Mouse (Mus musculus): Measurements from ENCODE around the gene Sytl1.

Gene Sytl1

DNA sequence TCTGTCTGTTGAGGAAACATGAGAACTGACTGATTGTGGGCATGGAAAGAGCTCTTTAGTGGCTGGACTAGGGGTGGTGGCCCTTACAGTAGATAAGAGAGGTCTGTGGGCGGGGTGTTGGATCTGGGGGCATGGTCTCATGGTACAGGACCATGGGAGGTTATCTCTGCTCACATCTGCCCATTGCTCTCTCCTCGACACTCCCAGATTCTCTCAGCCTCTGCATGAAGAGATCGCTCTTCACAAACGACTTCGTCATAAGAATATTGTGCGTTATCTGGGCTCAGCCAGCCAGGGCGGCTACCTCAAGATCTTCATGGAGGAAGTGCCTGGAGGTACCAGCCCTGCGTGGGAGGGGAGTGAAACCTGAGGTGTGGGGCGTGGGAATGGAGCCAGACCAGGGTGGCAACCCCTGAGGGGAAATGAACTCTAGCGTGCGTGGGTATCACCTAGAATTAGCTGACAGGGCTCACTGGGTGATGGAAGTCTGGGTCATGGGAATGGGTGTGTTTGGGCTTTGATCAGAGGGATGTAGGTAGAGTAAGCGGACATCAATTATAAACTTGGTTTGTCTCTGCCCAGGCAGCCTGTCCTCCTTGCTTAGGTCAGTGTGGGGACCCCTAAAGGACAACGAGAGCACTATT, 15.0 kb downstream of the Sytl1 start:
- DNase-seq (ENCODE audit: low read depth, low spot score), result no peak

DNA sequence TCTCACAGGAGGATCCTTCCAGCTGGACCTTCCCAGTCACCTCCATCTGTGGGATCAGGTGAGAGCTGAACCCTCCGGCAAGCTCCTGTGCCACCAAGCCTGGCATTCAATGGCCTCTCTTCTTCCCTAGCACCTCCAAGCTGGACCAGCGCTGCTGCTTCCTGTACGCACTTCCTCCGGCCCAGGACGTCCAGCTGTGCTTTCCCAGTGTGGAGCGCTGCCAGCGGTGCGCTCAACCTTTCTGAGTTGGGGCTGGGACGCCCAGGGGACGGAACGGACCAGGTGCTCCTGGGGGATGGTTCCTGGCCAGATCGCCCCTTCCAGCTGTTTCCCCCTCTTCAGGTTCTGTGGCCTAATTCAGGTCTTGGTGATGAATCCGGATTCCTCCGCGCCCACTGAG, 15.8 kb downstream of the Sytl1 start:
- no peak for DNase-seq (ENCODE audit: low read depth, low spot score)

DNA sequence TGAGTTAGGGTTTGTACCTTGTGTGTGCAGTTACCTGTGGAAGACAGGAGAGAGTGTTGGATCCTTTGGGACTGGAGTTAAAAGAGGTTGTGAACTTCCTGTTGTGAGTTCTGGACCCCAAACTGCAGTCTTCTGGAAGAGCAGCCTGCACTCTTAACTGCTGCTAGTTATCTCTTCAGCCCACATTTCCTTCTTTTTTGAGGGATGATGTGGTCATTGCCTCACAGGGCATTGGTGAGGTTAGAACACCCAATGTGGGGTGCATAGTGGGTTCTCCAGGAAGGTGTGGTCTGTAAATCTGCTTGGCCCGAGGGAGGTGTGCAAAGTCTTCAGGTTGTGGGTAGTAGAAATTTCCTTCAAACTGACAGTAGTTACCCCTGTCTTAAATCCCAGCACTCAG, 18.6 kb downstream of the Sytl1 start:
- no peak for DNase-seq (ENCODE audit: low read depth, low spot score)

DNA sequence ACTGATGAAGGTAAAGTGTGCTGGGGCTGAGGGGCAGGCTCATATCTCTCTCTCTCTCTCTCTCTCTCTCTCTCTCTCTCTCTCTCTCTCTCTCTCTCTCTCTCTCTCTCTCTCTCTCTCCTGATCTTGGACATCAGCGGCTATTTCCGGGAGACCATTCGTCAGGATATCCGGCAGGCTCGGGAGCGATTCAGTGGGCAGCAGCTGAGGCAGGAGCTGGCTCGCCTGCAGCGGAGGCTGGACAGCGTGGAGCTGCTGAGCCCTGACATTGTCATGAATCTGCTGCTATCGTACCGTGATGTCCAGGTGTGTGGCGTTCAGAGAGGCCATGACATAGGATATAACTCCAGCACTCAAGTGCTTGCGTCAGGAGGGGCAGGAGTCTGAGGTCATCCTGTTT, 19.4 kb downstream of the Sytl1 start:
- no peak for DNase-seq (ENCODE audit: low read depth, low spot score)

DNA sequence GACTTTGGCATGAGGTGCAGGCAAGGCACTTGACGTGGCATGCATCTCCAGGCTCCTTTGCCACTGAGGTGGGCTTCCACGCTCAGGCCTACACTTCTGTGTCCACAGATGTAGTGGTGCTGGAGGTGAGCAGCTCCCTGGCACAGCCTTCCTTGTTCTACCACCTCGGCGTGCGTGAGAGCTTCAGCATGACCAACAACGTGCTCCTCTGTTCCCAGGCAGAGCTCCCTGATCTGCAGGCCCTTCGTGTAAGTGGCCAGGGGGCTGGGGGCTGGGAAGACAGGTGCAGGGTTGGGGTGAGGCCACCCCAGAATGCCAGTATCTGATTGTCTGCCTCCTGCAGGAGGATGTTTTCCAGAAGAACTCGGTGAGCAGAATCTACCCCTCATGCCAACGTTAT, 20.2 kb downstream of the Sytl1 start:
- no peak for DNase-seq (ENCODE audit: low read depth, low spot score)

DNA sequence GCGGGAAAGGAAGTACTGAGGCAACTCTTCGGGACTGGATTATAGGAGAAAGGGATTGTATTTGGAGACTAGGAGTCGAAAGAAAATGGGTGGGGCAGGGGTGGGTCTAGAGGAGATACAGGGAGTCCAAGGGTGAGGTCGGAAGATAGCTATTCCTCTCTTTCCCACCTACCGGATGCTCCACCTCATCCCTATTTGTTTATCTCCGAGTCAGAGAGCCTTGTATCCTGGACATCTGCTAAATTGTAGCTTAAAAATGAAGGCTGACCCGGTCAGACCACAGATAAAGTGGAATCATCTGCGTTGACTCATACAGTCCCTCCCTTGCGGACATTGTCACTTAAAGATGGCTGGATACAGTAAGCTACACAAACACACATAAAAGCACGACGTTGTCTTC, 21.0 kb downstream of the Sytl1 start:
- DNase-seq (ENCODE audit: low read depth, low spot score), result no peak

DNA sequence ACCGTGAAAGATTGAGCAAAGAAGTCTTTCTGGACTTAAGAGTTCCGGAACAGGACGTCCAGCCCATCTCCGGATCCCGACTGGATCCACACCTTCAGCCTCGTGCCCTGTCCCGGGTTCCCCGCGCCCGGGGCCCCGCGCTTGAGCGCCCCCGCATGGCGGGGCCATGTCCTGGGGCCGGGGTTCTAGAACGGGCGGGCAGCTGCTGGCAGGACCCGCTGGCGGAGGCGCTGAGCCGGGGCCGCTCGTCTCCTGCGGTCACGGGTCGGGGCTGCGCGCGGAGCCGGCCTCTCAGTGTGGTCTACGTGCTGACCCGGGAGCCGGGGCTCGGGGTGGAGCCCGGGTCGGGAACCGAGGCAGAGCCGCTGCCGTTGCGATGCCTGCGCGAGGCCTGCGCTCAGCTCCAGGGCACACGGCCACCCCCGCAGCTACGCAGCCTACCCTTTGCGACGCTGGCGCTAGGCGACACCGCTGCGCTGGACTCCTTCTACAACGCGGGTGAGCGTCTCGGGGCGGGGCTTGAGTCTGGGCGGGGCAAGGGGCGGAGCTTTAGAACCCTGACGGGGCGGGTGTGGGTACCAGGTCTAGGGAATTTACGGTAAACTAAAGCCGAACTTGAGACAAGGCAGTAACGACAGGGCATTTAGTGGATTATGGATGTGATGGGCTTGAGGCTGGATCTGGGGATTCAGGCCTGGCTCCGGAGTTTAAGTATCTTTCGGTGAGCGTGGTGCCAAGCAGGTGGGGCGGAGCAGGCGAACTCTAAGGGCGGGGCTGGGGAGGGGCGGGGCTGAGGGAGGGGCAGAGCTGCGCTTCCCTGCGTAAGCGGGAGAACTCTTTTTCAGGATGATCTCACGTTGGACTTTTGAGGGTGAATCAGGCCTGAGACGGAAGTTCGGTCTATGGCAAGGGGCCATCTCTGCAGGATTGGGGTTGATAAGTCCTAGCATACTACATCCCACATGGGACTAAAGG, 21.7 kb downstream of the Sytl1 start:
- peak; percentile 91 for DNase-seq (ENCODE audit: low read depth, low spot score)

DNA sequence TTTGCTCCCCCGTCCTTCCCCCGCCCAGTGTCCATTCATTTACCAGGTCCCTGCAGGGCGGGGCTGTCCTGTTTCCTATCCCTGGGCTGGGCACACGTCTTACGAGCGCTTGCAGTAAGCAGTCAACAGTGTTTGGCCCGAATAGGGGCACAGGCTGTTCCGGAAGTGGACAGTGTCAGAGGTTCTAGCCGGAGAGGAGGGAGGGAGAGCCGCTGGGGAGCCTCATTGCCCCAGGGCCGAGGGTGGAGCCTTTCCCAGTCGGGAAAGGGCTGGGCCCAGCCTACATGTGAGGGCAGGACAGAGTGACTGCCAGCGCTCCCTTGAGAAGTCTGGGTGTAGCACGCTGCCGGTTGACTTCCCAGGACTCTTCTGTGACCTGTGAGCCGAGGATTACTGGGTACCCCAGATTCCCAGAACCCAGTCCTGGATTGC, 22.4 kb downstream of the Sytl1 start, which contains the start of gene Map3k6:
TSS of gene Map3k6 (plus strand) at position 329 of the 432 bp plus-strand sequence.
- no peak for DNase-seq (ENCODE audit: low read depth, low spot score)

DNA sequence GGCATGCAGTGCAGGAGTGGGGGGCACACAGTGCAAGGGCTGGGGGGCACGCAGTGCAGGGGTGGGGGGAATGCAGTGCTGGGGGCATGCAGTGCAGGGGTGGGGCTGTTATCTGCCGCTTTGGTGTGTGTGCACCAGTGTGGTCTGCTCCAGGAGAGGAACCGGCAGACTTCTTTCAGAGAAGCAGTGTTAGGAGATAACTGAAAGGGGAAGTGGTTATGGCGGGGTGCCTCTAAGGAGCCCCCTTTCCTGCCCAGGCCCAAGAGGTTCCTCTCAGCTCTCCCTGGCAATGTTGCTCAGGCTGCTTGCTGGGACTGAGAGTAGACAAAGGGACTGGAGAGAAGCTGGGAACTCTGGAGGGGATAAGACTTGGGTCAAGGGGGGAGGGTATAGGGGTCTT, 25.0 kb downstream of the Sytl1 start:
- no peak for DNase-seq (ENCODE audit: low read depth, low spot score)

DNA sequence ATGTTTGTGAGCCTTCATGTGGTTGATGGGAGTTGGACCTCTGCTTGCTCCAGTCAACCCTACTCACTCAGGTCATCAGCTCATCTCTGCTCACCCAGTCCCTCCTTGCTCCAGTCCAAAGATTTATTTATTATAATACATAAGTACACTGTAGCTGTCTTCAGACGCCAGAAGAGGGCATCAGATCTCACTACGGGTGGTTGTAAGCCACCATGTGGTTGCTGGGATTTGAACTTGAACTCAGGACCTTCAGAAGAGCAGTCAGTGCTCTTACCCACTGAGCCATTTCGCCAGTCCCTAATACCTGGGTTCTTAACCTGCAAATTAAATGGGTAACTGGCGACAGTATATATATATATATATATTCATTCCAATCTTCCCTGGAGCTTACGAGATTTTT, 27.5 kb downstream of the Sytl1 start:
- no peak for DNase-seq (ENCODE audit: low read depth, low spot score)

DNA sequence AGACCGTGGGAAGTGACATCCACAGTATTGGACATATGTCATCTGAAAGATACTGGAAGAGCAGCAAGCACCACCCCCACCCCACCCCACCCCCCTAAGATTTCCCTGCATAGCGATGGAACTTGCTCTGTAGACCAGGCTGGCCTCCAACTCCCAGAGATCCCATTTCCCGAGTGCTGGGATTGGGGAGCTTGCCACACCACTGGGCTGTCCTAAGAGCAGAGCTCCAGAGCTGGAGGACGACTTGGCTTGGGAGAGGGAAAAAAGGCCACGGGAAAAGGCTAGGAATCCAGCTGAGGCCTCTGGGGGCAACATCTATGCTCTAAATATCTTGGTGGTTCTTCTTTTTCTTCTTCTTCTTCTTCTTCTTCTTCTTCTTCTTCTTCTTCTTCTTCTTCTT, 28.1 kb downstream of the Sytl1 start:
- no peak for DNase-seq (ENCODE audit: low read depth, low spot score)

DNA sequence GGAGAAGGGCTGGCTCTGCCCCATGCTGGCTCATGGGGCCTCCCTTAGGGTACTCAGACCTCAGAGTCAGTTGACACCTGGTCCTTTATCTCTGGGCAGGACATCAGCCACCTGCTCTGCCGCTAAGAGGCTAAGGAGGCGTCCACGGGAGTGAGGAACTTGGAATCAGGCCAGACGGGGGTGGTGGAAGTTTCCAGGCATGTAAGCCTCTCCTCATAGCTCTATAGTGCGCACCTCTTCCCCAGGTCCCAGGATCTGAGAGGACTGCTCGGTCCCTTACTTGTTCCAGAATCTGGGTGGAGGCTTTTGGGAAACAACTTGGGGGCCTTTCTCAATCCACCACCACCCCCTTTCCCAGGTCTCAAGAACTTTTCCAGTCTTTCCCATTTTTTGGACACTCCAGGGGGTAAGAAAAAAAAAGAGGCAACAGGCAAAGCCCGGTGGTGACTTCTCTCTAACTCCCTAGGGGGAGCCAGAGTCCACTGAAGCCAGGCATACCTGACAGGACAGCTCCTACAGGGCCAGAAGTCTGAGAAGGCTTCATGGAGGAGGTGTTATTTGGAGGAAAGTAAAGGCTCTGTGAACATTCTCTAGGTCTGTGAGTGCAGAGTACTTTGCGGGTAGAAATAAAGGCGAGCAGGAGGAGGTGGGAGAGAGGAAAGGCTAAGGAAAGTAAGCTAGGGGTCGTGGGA, 29.5 kb downstream of the Sytl1 start:
- DNase-seq (ENCODE audit: low read depth, low spot score), result peak; percentile 61

DNA sequence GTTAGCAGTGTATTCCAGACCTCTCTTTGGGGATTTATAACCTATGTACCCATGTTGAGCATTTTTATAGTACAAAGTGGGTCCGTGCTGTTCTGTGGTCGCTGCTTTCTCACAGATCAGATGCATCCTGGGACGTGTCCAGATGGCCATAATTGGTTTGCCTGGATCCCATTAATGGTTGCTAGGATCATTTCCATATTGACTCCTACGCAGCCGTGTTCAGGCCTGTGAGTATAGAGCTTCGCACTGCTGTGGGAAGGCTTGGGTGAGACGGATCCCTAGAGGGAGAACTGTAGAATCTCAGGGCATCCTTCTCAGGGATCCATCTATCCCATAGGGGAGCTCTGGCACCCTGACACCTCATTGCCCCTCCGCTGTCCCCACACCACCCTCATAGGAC, 33.3 kb downstream of the Sytl1 start:
- no peak for DNase-seq (ENCODE audit: low read depth, low spot score)

DNA sequence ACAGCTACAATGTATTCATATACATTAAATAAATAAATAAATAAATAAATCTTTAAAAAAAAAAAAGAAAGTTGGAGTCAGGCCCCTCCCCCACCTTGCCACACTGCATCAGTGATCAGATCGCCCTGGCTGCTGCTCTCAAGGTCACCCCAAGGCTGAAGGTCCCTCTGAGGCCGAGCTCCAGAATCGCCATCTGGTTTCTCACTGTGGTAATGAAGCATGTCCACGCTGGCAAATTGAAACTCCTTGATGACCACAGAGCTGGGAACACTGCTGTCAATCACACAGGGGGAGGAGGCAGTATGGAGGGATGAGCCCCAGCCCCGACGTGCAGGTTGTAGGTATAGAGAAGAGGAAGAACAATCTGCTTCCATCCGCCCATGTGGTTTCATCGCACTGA, 35.3 kb downstream of the Sytl1 start:
- no peak for DNase-seq (ENCODE audit: low read depth, low spot score)

DNA sequence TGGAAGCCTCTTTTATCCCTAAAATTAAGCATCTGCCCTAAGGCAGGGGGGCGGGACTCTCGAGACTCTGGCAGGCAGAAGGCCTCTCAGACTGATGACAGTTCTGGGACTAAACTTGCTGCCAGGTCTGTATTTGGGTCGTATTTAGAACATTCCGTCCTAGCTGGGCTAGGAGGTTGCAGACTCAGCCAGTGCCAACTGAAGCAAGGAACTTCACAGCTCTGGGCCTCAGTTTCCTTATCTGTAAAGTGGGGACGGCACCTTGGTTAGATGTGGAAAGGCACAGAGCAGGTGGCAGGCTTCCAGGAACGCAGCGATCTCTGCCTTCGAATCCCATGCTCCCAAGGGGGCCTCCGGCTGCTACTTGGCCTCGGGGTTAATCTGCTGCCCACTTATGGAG, 36.8 kb downstream of the Sytl1 start:
- no peak for DNase-seq (ENCODE audit: low read depth, low spot score)

DNA sequence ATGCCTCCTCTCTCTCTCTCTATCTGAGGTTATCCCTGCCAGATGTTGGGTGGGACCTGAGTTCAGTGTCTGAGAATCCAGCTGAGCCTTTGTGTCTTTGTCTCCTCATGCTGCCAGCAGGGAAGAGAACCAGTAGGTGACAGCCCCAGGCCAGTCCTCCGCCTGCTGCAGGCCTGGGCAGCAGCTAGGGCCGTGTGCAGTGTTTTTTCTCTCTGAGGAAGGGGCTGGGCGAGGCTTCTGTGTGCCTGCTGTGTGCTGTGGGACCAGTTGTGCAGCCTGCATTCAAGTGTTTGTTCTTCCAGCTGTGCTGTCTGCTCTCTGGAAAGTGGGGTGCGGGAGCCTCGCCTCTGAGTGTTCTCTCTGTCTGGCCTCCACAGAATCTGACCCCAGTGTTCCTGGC, 39.0 kb downstream of the Sytl1 start:
- no peak for DNase-seq (ENCODE audit: low read depth, low spot score)

DNA sequence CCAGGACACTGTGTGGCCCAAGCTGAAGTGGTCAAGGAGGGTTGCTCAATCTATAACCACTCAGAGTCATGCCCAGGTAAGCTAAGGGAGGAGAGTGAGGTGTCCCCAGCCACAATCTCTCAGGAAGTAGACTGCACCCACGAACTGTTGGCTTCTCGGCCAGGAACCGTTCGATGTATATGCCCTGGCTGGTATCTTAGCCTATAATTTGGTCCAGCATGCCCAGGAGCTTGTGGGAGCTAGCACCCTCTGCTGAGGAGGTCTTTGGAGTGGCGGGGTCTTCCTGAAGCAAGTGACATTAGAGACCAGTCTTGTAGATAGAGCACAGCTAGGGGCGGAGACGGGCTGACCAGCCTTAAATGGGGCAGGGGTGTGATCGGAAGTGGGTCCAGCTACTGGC, 41.2 kb downstream of the Sytl1 start:
- no peak for DNase-seq (ENCODE audit: low read depth, low spot score)

DNA sequence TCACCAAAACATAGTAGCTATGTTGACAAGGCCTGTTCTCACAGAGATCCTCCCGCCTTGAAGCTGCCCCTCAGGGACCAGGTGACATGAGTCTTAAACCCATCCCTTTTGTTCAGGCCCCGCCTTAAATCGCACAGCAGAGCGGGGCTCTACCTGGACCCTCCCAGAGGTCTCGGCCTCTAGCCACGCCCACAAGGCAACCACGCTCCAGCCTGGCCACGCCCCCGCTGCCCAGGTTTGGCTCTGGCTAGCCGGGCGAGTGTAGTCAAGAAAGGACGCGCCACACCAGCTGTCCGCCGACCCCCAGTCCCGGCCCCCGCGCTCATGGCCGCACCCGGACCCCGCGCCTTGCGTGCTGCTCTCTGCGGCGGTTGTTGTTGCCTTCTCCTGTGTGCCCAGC, 42.3 kb downstream of the Sytl1 start:
- no peak for DNase-seq (ENCODE audit: low read depth, low spot score)

DNA sequence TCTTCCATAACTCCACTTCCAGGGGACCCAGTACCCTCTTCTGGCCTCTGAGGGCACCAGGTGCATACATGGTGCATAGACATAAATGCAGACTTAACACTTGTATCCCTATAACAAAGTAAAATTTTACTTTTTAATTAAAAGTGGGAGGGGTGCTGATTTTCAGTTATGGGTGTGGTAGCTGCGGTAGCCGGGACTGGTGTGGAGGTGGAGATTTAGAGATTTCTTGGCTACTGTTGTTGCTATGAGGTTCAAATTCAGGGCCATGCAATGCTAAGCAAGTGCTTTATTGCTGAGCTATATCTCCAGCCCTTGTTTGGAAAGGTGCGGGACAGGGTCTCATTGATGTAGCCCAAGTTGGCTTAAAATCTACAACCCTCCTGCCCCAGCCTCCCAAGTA, 44.2 kb downstream of the Sytl1 start:
- no peak for DNase-seq (ENCODE audit: low read depth, low spot score)

DNA sequence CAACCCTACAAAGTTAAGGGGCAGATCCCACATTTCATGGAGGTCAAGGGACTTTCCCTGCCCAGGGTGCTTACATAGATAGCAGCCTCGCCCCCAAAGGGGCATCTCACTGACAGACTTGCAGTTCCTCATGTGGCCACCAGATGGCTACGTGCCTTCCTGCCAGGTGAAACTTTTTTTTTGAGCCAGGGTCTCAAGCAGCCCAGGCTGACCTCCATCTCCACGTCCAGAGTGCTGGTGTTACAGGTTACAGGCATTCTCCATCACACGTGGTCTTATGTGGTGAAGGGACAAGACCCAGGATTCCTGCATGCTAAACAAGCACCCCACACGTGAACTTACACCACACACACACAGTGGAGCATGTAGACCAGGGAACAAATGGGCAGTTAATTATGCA, 45.3 kb downstream of the Sytl1 start:
- peak; percentile 60 for DNase-seq (ENCODE audit: low read depth, low spot score)

DNA sequence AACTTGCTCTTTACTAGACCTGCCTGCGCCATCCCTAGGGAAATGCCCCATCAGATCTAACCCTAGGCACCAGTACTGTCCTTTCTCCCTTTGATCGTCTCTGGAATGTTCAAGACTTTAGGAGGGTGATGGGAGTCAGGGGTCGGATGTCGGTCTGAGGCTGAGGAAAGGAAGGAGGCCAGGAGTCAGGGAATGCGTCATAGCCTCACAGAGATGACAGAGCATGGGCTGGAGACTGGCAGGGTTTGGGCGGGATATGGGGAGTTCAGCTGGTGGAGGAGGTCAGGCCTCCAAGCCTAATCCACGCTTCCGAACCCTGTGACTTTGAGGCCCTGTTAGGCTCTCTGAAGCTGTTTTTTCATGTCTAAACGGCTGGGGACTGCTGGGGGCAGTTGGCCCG, 49.3 kb downstream of the Sytl1 start:
- peak; percentile 52 for DNase-seq (ENCODE audit: low read depth, low spot score)

DNA sequence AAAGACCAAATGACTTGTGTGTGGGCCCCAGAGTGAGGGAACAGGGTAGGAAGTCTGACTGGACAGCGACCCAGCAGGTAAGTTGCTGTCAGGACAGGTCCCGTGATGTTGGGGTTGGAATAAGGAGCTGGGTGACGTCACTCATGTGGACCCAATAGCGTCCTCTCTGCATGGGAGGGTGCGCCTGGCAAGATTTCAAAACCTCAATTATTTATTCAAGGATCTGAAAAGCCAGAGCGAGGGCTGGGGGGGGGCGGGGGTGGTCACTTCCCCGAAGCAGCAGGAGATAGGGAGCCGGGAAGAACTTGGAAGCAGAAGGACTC, 49.7 kb downstream of the Sytl1 start:
- DNase-seq (ENCODE audit: low read depth, low spot score), result peak; percentile 88

Data from brain, adult 2 months (tissue).